Mouse (Mus musculus): Measurements from ENCODE around the gene Gm45713.

The Gm45713 gene

GRCm38 (mm10) chr7:45141319-45141718 lies 5.3 kb upstream of the Gm45713 start:
- no peak for DNase-seq

GRCm38 (mm10) chr7:45139904-45140723 lies 4.1 kb upstream of the Gm45713 start:
- peak; percentile 75 to 79 for DNase-seq

- no peak for DNase-seq
Measured at GRCm38 (mm10) chr7:45138403-45138802, 2.4 kb upstream of the Gm45713 start.

- no peak for DNase-seq
Measured at GRCm38 (mm10) chr7:45137171-45138006, 1.4 kb upstream of the Gm45713 start.

- DNase-seq, result peak in 1 of 2 experiments; percentile 8
Measured at GRCm38 (mm10) chr7:45135370-45135769, 661 bp downstream of the Gm45713 start.

- DNase-seq, result peak in 1 of 2 experiments; percentile 21
Measured at GRCm38 (mm10) chr7:45134544-45135026, 1.4 kb downstream of the Gm45713 start.

- peak in 1 of 2 experiments; percentile 24 for DNase-seq
Measured at GRCm38 (mm10) chr7:45133446-45134159, 2.4 kb downstream of the Gm45713 start.

GRCm38 (mm10) chr7:45131850-45132249 lies 4.2 kb downstream of the Gm45713 start:
- peak in 1 of 2 experiments; percentile 7 for DNase-seq

GRCm38 (mm10) chr7:45129776-45130512 lies 6.1 kb downstream of the Gm45713 start:
- peak in 1 of 2 experiments; percentile 23 for DNase-seq

- peak; percentile 70 for DNase-seq
Measured at GRCm38 (mm10) chr7:45129318-45129717, 6.7 kb downstream of the Gm45713 start.

GRCm38 (mm10) chr7:45128624-45129246 lies 7.3 kb downstream of the Gm45713 start, which contains the start of gene Rpl13a:
Rpl13a (minus strand) TSS chr7:45128761.
- peak; percentile 98 to 99 for DNase-seq

- DNase-seq, result no peak
Measured at GRCm38 (mm10) chr7:45127700-45128224, 8.3 kb downstream of the Gm45713 start.

- DNase-seq, result peak in 1 of 2 experiments; percentile 20
Measured at GRCm38 (mm10) chr7:45126844-45127699, 9.0 kb downstream of the Gm45713 start.

- DNase-seq, result peak in 1 of 2 experiments; percentile 13
Measured at GRCm38 (mm10) chr7:45126147-45126843, 9.7 kb downstream of the Gm45713 start.

- DNase-seq, result peak in 1 of 2 experiments; percentile 11
Measured at GRCm38 (mm10) chr7:45125649-45126048, 10.4 kb downstream of the Gm45713 start.

GRCm38 (mm10) chr7:45125144-45125600 lies 10.9 kb downstream of the Gm45713 start:
- DNase-seq, result peak in 1 of 2 experiments; percentile 38

GRCm38 (mm10) chr7:45124224-45125143 lies 11.5 kb downstream of the Gm45713 start, which contains the start of gene Rps11:
Rps11 (minus strand) TSS chr7:45124439.
- peak; percentile 99 for DNase-seq

GRCm38 (mm10) chr7:45123186-45123570 lies 12.9 kb downstream of the Gm45713 start:
- DNase-seq, result peak; percentile 50 to 56
